Comparison of ENCODE assay signal across 28 mouse cellular contexts in the genomic region with DNA sequence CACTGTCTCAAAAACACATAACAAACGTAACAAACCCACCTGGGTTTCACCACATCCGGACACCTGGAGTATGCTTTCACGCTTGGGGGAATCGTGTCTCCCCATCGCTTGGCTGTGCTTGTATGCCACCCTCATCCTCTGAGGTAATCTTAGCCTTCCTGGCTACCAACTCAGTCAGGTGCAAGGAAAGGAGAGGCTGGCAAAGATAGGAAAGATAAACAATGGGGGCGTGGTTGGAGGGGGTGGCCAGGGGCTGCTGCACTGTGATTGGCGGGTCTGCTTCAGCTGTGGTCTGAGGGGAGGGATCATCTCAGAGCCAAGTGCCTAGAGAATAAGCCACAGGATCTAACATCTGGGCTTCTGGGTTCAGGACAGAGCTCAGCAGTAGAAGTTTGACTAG. TPM values are rescaled to one million over a fixed set of nuclear protein-coding genes. Genes with fewer than 3 reads are reported as not detected.
DNase-seq lines count a peak whose midpoint lies in the region; ATAC-seq and TF ChIP-seq lines count a peak whose summit lies in the region.
"Had no signal": no experiment of that assay in that cellular context is flagged by ENCODE, and none has a peak within 500 bp of the region (broad histone marks: within the 10 kb centered on the region; RNA-seq: fewer than 3 reads in every experiment).

No protein-coding gene starts in this region.

- WGBS in thymus, adult 2 months = 70% methylated on average over 7 of the region's 7 CpGs
- WGBS in midbrain, embryonic 15.5 days = 84% methylated on average over 7 of the region's 7 CpGs

- H3K4me1 ChIP-seq in thymus, adult 2 months (replicated peaks; ENCODE audit: control insufficient read depth, insufficient read depth, low read length) = peaks cover 18% of the 10 kb centered on the region
- H3K4me1 ChIP-seq in midbrain, embryonic 15.5 days = no peaks in the 10 kb centered on the region
- H3K4me1 ChIP-seq: hindbrain, embryonic 15.5 days; neural tube, embryonic 15.5 days had no signal

- no peak overlapping the region for H3K27ac ChIP-seq in thymus, adult 2 months (ENCODE audit: control insufficient read depth, insufficient read depth, low read length)
- H3K27ac ChIP-seq in midbrain, embryonic 15.5 days = no peak overlapping the region
- H3K27ac ChIP-seq: hindbrain, embryonic 15.5 days; liver, embryonic 14.5 days; lung, embryonic 15.5 days; neural tube, embryonic 15.5 days had no signal

- no peaks in the 10 kb centered on the region for H3K27me3 ChIP-seq in thymus, adult 2 months (ENCODE audit: control insufficient read depth, insufficient read depth, low read length)
- no peaks in the 10 kb centered on the region for H3K27me3 ChIP-seq in midbrain, embryonic 15.5 days (replicated peaks)
- H3K27me3 ChIP-seq: embryonic facial prominence, embryonic 15.5 days; hindbrain, embryonic 15.5 days; lung, embryonic 15.5 days; neural tube, embryonic 15.5 days; Patski had no signal

- no peak for ATAC-seq in midbrain, embryonic 15.5 days (replicated peaks)
- ATAC-seq: forebrain, embryonic 14.5 days; midbrain, embryonic 16.5 days; Patski had no signal

- no peaks in the 10 kb centered on the region for H3K9me3 ChIP-seq in midbrain, embryonic 15.5 days
- H3K9me3 ChIP-seq: embryonic facial prominence, embryonic 15.5 days; hindbrain, embryonic 15.5 days; lung, embryonic 15.5 days; neural tube, embryonic 15.5 days had no signal

- DNase-seq in testis, postnatal 14 days (ENCODE audit: low spot score) = peak; percentile 73
- no peak for DNase-seq in testis, postnatal 10 days (ENCODE audit: low spot score)
- DNase-seq in WW6 (ENCODE audit: low read depth, low spot score) = peak; percentile 65
- DNase-seq in thymus, adult 2 months = peak; percentile 35
- peak; percentile 53 for DNase-seq in thymus, postnatal 4 days
- DNase-seq in Muller cell, postnatal 12 days (ENCODE audit: inconsistent ontology term) = no peak
- no peak for DNase-seq in adrenal gland, adult 8-10 months
- DNase-seq: adrenal gland, postnatal 14 days; cerebellum, adult 8-10 months; kidney, adult 8-10 months; kidney, postnatal 25 days; layer of hippocampus, postnatal 36 days; lung, postnatal 36 days had no signal

- no peaks in the 10 kb centered on the region for H3K36me3 ChIP-seq in thymus, adult 2 months (ENCODE audit: control insufficient read depth, insufficient read depth, low read length)
- no peaks in the 10 kb centered on the region for H3K36me3 ChIP-seq in midbrain, embryonic 15.5 days (replicated peaks)
- H3K36me3 ChIP-seq: embryonic facial prominence, embryonic 15.5 days; hindbrain, embryonic 15.5 days; lung, embryonic 15.5 days; neural tube, embryonic 15.5 days had no signal

- H3K4me3 ChIP-seq in thymus, adult 2 months (ENCODE audit: control insufficient read depth, insufficient read depth, low read length) = no peak overlapping the region
- no peak overlapping the region for H3K4me3 ChIP-seq in midbrain, embryonic 15.5 days
- H3K4me3 ChIP-seq: embryonic facial prominence, embryonic 15.5 days; hindbrain, embryonic 15.5 days; lung, embryonic 15.5 days; neural tube, embryonic 15.5 days had no signal

- H3K9ac ChIP-seq in midbrain, embryonic 15.5 days = no peak overlapping the region
- H3K9ac ChIP-seq: embryonic facial prominence, embryonic 15.5 days; hindbrain, embryonic 15.5 days; liver, embryonic 14.5 days; lung, embryonic 15.5 days; neural tube, embryonic 15.5 days had no signal

- no peak for TF ChIP-seq POLR2A in thymus, adult 2 months (IDR thresholded peaks at IDR 0.05; ENCODE audit: control insufficient read depth, extremely low read depth, insufficient read depth, low read length, poor library complexity)

- no peak for TF ChIP-seq CTCF in thymus, adult 2 months (IDR thresholded peaks at IDR 0.05; ENCODE audit: borderline replicate concordance, control insufficient read depth, extremely low read depth, insufficient read depth, low read length, poor library complexity)

- H3K4me2 ChIP-seq in midbrain, embryonic 15.5 days = no peak overlapping the region
- H3K4me2 ChIP-seq: embryonic facial prominence, embryonic 15.5 days; heart, embryonic 11.5 days; hindbrain, embryonic 15.5 days; lung, embryonic 15.5 days; neural tube, embryonic 15.5 days had no signal

RNA-seq across cellular contexts. Expression of a gene that starts 1.6 kb away (rescaled TPM):
- polyA plus RNA-seq in thymus, adult 2 months (2012; rRNA removed) = 0.20 and 1.00 TPM in 2 replicates
- 0.33 and 0.52 TPM in 2 replicates for polyA plus RNA-seq in midbrain, embryonic 15.5 days (2015; fragmentation: Nextera tagmentation; extraction: Ambion mirVana)
- total RNA-seq in adrenal gland, adult 8-10 months (2022) = under 1 TPM in 3 of 4 experiments, not detected in 1; 0.12 to 0.16 (median 0.15) TPM
- total RNA-seq: hematopoietic stem cell, adult 5-6 weeks had no signal

RNA-seq across cellular contexts. Expression of a gene that starts 16.0 kb away (rescaled TPM):
- 13.0 and 15.5 TPM in 2 replicates for polyA plus RNA-seq in thymus, adult 2 months (2012; rRNA removed)
- polyA plus RNA-seq in midbrain, embryonic 15.5 days (2015; fragmentation: Nextera tagmentation; extraction: Ambion mirVana) = 7.8 and 9.2 TPM in 2 replicates
- total RNA-seq in adrenal gland, adult 8-10 months (2022) = 1 to 10 TPM in 1 of 4 experiments, not detected in 3; 1.2 TPM
- total RNA-seq: gastrocnemius, adult 8-10 months; hematopoietic stem cell, adult 5-6 weeks; layer of hippocampus, adult 8-10 months; layer of hippocampus, postnatal 36 days; left cerebral cortex, postnatal 36 days had no signal
- polyA plus RNA-seq: small intestine, adult 2 months had no signal

RNA-seq across cellular contexts. Expression of a gene that starts 46.0 kb away (rescaled TPM):
- 23.2 and 29.7 TPM in 2 replicates for polyA plus RNA-seq in thymus, adult 2 months (2012; rRNA removed)
- polyA plus RNA-seq in midbrain, embryonic 15.5 days (2015; fragmentation: Nextera tagmentation; extraction: Ambion mirVana) = 5.6 and 8.2 TPM in 2 replicates
- total RNA-seq in adrenal gland, adult 8-10 months (2022) = 10 to 100 TPM in 2 of 4 experiments, 1 to 10 TPM in 2; 6.6 to 34.6 (median 18.8) TPM

RNA-seq across cellular contexts. Expression of a gene that starts 54.6 kb away (rescaled TPM):
- polyA plus RNA-seq in thymus, adult 2 months (2012; rRNA removed) = 287 and 359 TPM in 2 replicates
- polyA plus RNA-seq in midbrain, embryonic 15.5 days (2015; fragmentation: Nextera tagmentation; extraction: Ambion mirVana) = 92.7 and 94.7 TPM in 2 replicates
- total RNA-seq in adrenal gland, adult 8-10 months (2022) = 100 to 1,000 TPM; 402 to 476 (median 431) TPM

Comparison
In these comparisons a context has a peak if more than half of its experiments do, and no peak if none do; other contexts are left out.
1. DNase-seq: peak in testis, postnatal 14 days (single experiment), WW6 (single experiment), thymus, adult 2 months (single experiment) and thymus, postnatal 4 days (single experiment); none in testis, postnatal 10 days (single experiment), Muller cell, postnatal 12 days (single experiment) and adrenal gland, adult 8-10 months (single experiment).